Mouse (Mus musculus) thymus, postnatal 0 days (tissue): Measurements from ENCODE around the gene Akr1a1. TPM values are rescaled to one million over a fixed set of nuclear protein-coding genes. Genes with fewer than 3 reads are reported as not detected.
"Not testable (repeated sequence)": the region's sequence is repeated elsewhere in the genome, so short reads cannot be mapped to it uniquely, and the experiment has no call there.

Experiments used
- DNase-seq: peaks from one replicate; pipeline ENCODE4 v3.0.0-alpha.2; 2015; ENCODE audit warnings: low spot score
- polyA plus RNA-seq: library from polyadenylated mRNA; unstranded; fragments of >200 nt; fragmentation: Nextera tagmentation; extraction: Ambion mirVana; gene quantifications from 2 replicates; pipeline ENCODE4 v1.2.1, GENCODE M21; 2015

Akr1a1 gene
- 624 and 637 TPM in 2 replicates for polyA plus RNA-seq

DNA sequence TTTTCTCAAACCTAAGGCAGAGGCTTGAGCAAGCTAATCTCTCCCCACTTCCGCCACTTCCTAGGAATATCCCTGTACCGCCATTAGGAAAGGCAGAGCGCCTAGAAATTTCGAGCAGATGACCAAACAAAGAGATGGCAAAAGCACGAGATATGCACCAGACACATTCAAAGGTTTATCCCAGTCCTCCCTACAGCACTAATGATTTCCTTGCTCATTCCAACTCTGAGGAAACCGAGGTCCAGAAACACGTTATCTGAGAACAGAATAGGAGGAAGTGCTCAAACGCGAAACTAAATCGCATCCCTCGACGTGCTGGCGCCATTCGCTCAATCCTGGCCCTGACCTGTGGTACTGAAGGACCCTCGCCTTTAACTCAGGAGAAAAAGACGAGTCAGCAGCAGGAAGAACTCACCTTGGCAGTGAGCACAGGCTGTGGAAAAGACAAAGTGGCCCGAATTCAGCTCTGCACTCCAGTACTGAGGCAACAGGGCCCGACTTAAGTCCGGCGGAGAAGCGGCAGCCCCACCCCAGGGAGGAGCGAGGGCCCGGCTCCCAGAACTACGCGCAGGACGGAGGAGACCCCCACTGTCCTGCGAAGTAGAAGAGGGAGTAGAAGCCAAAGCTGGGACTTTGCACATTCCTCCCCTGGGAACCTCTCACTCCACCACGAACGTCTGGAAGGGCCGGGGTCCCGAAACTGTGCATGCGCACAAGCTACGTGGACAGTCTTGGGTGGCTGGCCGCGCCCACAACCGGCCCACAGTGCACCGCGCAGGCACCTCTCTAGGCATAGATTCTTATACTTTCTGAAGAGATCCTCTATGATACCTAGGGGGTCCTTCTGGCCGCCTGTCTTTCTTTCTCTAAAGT lies at the start of gene Akr1a1:
TSS of gene Akr1a1 (minus strand) at position 757 of the 873 bp plus-strand sequence.
- peak; percentile 89 for DNase-seq

DNA sequence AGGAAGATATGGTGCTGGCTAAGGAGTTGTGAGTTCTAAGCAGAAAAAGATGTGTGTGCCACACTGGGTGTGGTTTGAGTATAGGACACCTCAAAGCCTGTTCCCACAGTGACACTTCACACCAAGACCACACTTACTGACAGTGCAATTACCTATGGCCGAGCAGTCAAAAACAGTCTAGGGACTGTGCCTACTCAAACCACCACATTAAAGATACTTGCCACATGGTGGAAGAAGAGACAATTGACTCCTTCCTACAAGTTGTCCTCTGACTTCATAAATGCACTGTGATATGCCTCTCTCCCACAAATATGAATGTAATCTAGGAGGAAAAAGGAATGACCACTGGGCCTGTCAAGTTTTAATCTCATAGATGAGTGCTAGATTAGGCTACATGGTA lies 49.5 kb upstream of the Akr1a1 start:
- no peak for DNase-seq

DNA sequence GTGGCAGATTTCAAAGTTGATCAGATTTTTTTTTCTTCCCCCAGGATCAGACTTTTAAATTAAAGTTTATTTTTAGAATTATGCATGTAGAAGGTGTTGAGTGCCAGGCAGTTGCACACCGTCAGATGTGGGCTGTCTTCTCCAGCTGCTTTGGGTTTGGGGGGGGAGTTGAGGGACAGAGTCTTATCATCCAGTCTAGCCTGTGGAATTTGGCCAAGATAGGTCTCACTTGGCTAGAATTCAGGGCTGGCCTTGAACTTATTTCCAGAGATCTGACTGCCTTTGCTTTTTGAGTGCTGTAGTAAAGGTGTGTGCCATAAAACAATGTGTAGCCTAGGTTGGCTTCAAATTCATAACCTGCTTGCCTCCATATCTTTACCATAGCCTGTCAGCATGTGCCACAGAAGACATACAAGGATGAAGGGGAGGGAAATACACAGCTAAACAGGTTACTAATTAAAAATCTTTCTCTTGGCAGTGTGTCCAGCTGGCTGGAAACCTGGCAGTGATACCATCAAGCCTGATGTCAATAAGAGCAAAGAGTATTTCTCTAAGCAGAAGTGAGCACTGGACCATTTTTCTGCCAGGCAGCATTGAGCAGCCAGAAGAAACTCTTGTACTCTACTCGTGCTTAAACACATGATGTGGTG lies 47.3 kb upstream of the Akr1a1 start:
- DNase-seq: no peak

DNA sequence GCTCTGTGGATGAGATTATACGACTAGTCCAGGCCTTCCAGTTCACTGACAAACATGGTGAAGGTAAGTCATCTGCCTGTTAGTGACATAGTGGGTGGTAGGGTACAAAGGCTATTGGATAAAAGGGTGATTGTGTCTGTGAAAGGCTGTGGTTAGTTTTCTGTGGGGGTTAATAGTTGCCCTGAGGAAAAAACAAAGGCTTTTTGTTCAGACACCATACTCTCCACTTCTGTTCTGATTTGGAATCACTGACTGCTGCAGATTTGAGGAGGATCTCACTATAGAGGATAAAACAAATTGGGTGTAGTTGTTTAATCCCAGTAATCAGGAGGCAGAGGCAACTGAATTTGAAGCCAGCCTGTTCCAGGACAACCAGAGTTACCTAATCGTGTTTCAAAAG lies 42.3 kb upstream of the Akr1a1 start:
- DNase-seq: no peak

DNA sequence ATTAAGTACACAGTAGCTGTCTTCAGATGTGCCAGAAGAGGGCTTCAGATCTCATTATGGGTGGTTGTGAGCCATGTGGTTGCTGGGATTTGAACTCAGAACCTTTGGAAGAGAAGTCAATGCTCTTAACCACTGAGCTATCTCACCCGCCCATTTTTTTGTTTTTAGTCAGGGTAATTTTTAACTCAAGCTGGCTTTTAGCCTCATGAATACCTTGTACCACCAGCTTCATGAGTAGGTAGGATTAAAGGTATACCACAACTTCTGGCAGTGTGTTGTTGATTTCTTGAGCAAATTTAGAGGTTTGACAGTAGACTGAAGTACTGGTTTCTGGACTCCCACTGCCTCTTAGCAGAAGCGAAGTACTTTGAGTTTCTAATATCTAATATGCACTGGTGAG lies 40.7 kb upstream of the Akr1a1 start:
- no peak for DNase-seq

DNA sequence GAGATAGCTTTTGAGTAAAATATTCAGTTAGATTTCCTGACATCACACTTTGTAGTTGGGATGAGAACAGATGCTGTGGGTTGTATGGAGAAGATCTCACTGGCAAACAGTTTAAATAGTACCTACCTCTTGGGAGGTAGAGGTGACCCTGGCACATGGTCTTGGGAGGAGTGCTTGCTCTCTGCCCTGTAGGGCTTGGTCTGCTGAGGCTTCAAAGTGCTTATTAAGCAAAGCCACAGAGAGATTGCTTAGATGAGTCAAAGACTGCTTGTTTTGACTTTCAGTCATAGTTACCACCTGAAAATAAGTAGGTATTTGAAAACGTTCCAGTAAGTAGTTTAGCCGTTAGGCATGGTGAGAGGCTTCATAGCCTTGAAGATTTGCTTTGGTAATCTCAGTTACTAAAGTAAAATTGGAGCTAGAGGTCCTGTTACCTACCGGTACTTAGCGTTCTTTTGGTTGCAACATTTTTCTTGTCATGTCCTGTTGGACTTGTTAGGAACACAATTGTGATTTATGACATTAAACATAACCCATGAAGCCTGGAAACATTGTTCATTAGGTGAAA lies 37.9 kb upstream of the Akr1a1 start:
- DNase-seq: no peak

DNA sequence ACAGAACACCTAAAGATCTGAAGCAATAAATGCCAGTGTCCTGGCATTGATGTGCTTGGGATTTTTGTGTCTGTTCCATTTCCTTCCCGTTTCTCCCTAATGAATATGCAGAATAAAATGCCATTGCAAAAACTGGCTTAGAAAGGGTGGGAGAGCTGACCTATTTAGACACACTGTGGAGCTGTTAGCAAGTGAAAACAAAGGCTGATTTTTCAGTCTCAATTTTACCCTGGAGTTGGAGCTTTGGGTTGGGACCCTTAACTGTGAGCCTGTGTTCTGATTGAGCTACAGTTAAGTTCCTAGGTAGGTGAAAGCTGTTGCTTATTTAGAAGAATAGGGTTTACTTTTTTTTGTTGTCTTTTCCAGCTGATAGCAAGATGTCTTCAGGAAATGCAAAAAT lies 35.6 kb upstream of the Akr1a1 start:
- no peak for DNase-seq

DNA sequence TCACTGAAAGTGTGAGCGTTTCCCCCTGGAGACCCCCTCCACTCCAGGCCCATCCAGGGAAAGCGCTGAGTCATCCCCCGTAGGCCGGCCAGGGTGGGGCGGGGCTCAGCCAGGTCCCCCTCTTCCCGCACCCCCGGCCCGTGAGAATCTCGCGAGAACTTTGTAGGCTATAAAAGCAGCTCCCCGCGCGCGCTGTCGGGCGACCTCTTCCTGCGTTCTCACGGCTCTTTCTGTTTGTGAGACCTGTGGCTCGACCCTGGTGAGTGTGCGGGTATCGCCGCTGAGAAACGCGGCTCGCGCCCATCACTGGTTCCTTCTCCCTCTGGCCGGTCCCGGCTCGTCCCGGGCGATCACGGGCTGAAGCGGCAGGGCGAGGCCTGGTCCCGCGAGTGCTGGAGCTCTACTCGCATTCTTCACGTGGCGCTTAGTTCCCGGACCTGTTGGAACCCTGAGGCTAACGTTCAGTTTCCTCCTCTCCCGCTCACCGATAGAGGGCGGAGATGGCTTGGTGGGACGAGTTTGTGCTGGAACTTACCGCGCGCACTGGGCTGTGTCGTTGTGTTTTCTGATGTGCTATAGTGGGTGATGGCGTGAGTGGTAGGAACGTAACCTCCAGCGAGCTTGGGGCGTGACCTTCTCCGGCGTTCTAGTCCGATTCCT lies 34.1 kb upstream of the Akr1a1 start, which contains the start of gene Prdx1:
TSS of gene Prdx1 (plus strand) at position 143 of the 660 bp plus-strand sequence.
- DNase-seq: peak; percentile 95

DNA sequence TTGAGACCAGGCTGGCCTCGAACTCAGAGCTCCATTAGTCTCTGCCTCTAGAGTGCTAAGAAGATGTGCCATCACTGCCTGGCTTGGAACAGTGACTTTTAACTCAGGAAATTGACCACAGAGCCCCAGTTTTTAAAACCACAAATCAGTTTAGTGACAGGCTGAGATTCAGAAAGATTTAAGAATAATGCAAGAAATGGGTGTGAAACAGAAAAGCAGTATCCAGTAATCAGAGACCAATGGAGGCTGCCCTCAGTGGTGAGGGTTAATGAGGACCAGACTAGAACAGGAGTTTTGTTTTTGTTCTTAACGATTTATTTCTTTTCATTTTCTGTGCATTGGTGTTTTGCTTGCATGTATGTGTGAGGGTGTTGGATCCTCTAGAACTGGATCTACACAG lies 33.2 kb upstream of the Akr1a1 start:
- no peak for DNase-seq

DNA sequence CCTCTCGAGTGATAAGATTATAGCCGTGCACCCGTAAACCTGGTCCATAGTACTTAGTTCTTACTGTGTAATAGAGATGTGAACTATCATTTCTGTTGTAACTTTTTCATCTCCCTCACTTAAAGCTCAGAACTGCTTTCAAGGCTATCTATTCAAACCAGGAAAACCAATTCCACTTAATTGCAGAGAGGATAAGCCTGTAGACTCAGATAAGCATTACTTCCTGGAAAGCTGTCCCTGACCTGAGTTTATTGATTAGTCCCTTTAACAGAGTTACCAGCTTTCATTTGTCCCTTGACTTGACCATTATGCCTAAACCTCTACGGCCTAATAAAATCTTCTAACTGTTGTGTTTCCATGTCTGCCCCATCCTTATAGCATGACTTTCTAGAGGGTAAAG lies 32.5 kb upstream of the Akr1a1 start:
- no peak for DNase-seq

DNA sequence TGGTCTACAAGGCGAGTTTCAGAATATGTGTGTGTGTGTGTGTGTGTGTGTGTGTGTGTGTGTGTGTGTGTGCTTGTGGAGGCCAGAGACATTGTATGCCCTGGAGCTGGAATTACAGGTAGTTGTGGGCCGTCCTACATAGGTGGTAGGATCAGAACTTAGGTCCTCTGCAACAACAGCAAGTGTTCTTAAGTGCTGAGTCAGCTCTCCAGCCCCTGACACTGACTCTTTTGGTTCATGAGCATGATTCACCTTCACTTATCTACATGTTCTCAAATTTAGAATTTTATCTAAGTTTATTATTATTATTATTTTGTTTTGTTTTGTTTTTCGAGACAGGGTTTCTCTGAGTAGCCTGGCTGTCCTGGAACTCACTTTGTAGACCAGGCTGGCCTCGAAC lies 29.0 kb upstream of the Akr1a1 start:
- not testable (repeated sequence) for DNase-seq

DNA sequence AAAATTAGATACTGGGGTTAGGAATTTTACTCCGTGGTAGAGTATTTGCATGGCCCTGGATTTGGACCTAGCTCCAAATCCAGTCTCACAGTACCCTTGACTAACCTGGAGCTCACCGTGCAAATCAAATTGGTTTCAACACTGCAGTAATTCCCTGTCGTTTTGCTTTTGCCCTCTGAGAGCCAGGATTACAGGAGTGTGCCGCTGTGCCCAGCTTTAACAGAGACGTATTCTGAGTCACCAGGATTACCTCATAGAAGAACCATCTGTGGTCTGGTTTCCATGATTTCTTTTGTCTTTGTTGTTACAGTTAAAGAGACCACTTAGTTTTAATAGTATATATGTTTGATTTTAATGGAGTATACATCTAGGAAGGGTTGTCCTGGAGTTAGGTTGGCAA lies 27.7 kb upstream of the Akr1a1 start:
- DNase-seq: no peak

DNA sequence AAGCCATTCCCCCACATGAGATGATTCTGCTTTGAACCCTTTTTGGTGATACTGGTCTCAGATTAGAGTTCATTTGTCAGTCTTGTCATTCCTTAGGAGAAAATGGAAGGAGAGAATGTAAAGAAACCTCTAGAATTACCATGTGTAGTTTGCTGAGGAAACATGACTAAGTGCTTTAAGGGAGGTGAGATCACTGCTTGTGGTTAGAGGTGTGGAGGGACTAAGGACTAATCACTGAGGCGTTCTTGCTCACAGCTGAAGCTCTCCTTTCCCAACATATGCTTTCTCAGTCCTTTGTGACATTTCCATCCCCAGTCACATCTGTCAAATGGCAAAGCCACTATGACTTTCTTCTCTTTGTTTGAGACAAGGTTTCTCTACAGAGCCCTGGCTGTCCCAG lies 26.3 kb upstream of the Akr1a1 start:
- no peak for DNase-seq

DNA sequence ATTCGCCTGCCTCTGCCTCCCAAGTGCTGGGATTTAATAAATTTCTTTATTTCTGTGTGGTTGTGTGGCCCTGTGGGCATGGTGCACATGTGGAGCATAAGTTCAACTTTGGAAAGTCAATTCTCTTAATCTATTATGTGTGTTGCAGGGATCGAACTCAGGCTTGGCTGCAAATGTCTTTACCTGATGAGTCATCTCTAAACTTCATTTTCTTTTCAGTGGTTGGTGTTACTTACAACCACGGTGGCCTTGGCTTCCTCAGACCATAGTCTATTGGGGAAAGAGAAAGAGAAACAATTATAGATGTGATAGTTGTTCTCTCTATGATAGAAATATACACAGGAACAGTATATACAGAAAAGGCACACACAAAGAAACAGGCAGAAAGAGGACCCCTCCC lies 24.5 kb upstream of the Akr1a1 start:
- DNase-seq: no peak

DNA sequence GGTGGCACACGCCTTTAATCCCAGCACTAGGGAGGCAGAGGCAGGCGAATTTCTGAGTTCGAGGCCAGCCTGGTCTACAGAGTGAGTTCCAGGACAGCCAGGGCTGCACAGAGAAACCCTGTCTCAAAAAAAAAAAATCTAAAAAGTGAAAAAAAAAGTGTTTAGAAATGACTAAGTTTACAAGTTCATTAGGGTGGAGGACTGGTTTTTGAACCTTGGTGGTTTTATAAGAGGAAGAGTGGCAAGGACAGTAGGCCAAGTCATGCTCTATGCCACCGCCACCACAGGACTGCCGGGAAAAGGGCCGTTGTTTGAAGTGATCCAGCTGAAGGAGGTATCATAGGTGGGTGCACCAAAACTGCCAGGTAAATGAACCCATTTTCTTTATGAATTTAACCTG lies 23.3 kb upstream of the Akr1a1 start:
- not testable (repeated sequence) for DNase-seq

DNA sequence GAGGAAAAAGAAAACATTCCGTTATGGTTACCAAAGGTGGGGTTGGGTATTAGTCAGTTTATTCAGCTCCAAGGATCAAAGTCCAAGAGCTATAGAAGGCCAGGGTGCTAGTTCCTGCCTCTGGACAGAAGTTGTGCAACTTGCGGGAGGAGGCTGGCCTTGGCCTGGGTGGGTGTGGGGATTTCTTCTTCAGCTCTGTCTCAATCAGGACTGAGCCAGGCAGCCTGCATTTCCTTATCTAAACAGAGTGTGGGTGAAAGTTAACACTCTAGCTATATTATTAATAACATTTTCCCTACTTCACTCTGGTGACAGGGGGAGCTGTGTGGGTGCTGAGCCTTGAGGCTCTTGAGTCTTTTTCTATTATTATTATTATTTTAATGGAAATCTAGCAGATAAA lies 21.3 kb upstream of the Akr1a1 start:
- DNase-seq: no peak

DNA sequence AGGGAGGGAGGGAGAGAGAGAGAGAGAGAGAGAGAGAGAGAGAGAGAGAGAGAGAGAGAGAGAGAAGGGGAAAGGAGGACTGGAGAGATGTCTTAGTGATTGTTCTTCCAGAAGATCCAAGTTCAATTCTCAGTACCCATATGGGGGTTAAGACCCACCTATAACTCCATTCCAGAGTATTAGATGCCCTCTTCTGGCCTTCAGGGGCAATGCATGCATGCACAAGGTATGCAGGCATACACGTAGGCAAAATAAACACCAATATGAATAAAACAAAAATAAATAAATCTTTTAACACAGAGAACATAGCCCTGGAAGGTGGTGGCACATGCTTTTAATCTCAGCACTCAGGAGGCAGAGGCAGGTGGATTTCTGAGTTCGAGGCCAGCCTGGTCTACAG lies 17.8 kb upstream of the Akr1a1 start:
- DNase-seq: no peak

DNA sequence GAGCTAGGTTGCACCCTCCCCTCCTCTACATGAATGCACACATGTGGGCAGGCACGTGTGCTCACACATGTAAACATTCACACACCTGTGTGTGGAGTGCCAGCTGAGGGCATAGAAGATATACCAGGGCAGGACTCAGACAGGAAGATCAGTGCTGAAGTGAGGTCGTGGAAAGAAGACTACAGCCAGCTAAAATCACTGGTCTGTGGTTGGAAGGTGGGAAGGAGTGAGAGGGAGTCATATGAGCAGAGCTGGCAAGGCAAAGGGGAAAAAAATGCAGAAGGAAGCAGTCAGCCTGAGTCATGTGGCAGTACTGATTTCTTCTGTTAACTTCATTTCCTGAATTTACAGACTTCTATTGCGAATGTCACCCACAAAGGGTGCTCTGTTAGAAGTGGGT lies 16.7 kb upstream of the Akr1a1 start:
- no peak for DNase-seq

DNA sequence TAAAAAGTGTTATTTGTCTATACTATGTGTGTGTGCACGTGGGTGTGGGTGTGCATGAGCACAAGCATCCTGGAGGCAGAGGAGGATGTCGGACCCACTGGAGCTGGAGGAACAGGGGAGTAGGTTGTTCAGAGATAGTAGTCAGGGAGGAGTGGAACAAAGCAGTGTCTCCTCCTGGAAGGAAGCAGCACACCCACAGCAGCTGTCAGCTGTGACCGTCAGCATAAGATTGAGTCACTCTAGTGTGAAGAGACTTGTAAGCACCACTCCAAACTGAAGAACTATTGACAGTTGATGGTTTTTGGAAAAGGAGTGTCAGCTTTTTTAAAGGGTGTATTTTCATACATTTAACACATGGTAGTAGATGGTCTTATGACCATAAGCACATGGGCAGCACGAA lies 15.1 kb upstream of the Akr1a1 start:
- DNase-seq: no peak

DNA sequence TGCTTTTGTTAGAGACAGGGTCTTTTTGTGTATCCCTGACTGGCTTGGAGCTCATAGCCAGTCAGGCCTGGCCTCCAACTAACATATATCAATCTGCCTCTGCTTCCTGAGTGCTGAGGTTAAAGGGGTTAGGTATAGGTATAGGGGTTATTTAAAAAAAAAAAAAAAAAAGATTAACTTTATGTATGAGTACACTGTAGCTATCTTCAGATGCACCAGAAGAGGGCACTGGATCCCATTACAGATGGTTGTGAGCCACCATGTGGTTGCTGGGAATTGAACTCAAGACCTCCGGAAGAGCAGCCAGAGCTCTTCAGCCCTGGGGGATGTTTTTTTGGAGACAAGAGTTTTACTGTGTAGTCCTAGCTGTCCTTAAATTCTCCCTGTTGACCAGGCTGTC lies 10.5 kb upstream of the Akr1a1 start:
- DNase-seq: no peak

DNA sequence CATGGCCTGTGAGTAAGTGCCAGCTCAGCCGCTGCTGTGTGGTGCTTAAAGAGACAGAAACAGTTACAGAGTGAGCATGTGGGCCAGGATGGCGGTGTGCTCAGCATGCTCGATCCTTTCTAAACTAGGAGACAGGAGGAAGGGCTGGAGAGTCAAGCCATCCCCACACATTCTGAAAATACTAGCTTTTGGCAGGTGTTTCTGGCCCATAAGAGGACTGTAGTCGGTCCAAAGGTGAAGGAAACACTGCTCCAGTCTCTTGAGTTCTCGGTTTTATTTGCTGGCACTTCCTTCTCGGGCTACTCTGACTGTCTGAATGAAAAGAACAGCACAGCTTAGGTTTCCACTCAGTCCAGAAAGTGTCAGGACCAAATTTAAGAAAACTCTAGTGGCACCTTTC lies 9.3 kb upstream of the Akr1a1 start:
- DNase-seq: no peak

DNA sequence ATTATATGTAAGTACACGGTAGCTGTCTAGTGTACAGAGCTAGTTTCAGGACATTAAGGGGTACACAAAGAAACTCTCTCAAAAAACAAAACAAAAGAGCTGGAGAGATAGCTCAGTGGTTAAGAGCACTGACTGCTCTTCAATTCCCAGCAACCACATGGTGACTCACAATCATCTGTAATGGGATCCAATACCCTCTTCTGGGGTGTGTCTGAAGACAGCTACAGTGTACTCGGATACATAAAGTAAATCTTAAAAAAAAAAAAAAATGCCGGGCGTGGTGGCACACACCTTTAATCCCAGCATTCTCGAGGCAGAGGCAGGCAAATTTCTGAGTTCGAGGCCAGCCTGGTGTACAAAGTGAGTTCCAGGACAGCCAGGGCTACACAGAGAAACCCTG lies 8.4 kb upstream of the Akr1a1 start:
- DNase-seq: not testable (repeated sequence)
